Mouse (Mus musculus): ENCODE results near the gene Aff3. TPM values are rescaled to one million over a fixed set of nuclear protein-coding genes. Genes with fewer than 3 reads are reported as not detected.
A peak's percentile ranks its signal among the peaks of the same experiment; 100 is the strongest.

The Aff3 gene
- total and polyA plus RNA-seq, 2 experiments from 2014 or later = 23.1 to 55.6 TPM

DNA sequence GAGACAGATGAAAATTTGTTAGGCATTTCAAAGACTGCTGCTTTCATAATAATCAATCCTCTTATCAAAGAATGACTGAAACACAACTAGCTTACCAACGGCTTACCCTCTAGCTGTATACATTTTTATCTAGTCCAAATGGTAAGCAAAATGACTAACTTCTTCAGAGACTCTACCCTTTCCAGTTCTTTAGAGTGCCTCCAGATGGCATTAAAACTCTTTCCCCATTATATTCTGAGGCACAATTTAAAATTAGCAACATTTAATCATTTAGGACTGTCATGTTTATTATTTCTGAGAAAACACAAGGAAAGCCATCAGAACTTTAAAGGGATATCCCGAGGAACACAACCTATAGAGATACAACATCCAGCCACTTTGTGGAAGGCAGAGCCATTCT is 346.1 kb downstream of the Aff3 start:
- no peaks in the 10 kb centered on the region for H3K9me3 ChIP-seq (ENCODE audit: low read length)
- H3K9ac ChIP-seq (replicated peaks; ENCODE audit: low read length) = no peak overlapping the region
- no peaks in the 10 kb centered on the region for H3K36me3 ChIP-seq (ENCODE audit: insufficient read depth, low read length)
- peak; percentile 56 for TF ChIP-seq CTCF (IDR thresholded peaks at IDR 0.05; ENCODE audit: low read depth)
- ATAC-seq = no peak
- H3K4me2 ChIP-seq (ENCODE audit: low read depth, low read length) = no peak overlapping the region
- 92% methylated on average over 2 of the region's 2 CpGs for WGBS
- H3K4me1 ChIP-seq (ENCODE audit: insufficient read depth, low read length) = no peaks in the 10 kb centered on the region
- DNase-seq (ENCODE audit: low spot score) = no peak
- 0 out of 2 replicates have a peak, but pooled peaks cover 3% of the 10 kb centered on the region for H3K27me3 ChIP-seq (ENCODE audit: insufficient read depth, low read length)
- no peak overlapping the region for H3K27ac ChIP-seq
- no peak overlapping the region for H3K4me3 ChIP-seq (ENCODE audit: low read length)

DNA sequence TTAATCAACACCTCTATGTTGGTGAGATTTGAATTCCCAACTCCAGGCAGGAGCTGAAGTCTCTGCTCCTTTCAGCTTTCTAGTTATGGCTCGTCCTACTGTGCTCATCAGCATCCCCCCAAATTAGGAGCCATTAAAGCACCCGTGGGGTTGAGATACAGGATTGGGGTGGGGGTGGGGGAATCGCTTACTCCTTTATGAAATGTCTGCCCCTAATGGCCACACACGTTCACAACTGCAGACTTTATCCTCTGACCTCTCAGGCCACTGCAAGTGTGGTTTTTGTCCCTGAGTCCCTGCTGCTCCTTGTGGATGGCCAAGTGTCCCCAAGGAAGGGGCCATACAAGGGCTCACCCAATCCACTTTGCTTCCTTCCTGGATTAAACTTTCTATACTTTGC is 348.8 kb downstream of the Aff3 start:
- DNase-seq (ENCODE audit: low spot score) = no peak
- Histone ChIP-seq H3K27me3 (ENCODE audit: insufficient read depth, low read length) (no peaks in the 10 kb centered on the region), H3K27ac (no peak overlapping the region), H3K9ac (replicated peaks; ENCODE audit: low read length) (no peak overlapping the region), H3K4me1 (ENCODE audit: insufficient read depth, low read length) (no peaks in the 10 kb centered on the region), H3K9me3 (ENCODE audit: low read length) (no peaks in the 10 kb centered on the region), H3K36me3 (ENCODE audit: insufficient read depth, low read length) (no peaks in the 10 kb centered on the region), H3K4me3 (ENCODE audit: low read length) (no peak overlapping the region), H3K4me2 (ENCODE audit: low read depth, low read length) (no peak overlapping the region)
- 83% methylated on average over 4 of the region's 4 CpGs for WGBS
- no peak for TF ChIP-seq CTCF (IDR thresholded peaks at IDR 0.05; ENCODE audit: low read depth)
- no peak for ATAC-seq

DNA sequence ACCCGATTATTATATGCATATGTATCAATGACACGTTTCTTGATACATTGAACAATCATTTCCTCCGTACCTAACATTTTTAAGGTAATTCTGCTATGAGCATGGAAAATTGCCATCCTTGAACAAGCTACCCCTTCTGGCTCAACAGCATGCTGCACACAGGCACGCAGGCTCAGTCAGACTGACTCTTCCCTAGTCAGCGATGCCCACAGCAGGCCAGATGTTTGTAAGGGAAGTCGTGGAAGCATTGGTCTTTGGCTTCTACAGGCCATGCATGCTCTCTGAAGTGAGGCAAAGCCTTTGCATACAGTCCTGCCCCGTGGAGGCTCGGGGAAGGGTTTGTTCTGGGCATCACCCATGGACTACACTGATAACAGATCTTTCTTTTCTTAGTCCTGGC is 354.3 kb downstream of the Aff3 start:
- DNase-seq (ENCODE audit: low spot score) = no peak
- H3K9me3 ChIP-seq (ENCODE audit: low read length) = no peaks in the 10 kb centered on the region
- no peak overlapping the region for H3K4me2 ChIP-seq (ENCODE audit: low read depth, low read length)
- no peak overlapping the region for H3K27ac ChIP-seq
- H3K27me3 ChIP-seq (ENCODE audit: insufficient read depth, low read length) = no peaks in the 10 kb centered on the region
- WGBS = 85% methylated on average over 8 of the region's 8 CpGs
- no peak overlapping the region for H3K9ac ChIP-seq (replicated peaks; ENCODE audit: low read length)
- TF ChIP-seq CTCF (IDR thresholded peaks at IDR 0.05; ENCODE audit: low read depth) = no peak
- no peak overlapping the region for H3K4me3 ChIP-seq (ENCODE audit: low read length)
- H3K36me3 ChIP-seq (ENCODE audit: insufficient read depth, low read length) = no peaks in the 10 kb centered on the region
- peaks cover 13% of the 10 kb centered on the region for H3K4me1 ChIP-seq (ENCODE audit: insufficient read depth, low read length)
- no peak for ATAC-seq

DNA sequence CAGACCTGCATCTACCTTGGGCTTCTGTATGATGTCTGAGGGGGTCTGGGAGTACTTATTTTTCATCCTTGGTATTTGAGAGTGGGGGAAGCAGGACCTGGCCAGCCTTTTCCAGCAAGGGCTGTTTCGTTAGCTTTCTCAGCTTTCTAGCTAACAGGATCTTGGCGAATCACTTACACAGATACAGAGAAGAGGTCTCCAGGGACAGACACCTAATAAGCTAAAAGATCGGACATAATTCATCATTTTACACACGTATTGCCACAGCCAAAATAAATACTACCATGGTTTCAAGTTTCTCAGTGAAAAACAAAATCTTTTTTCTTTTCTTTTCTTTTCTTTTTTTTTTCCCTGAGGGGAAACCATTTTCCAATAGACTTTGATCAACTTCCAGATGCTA is 354.7 kb downstream of the Aff3 start:
- no peak overlapping the region for H3K27ac ChIP-seq
- peaks cover 13% of the 10 kb centered on the region for H3K4me1 ChIP-seq (ENCODE audit: insufficient read depth, low read length)
- H3K36me3 ChIP-seq (ENCODE audit: insufficient read depth, low read length) = no peaks in the 10 kb centered on the region
- no peak overlapping the region for H3K4me3 ChIP-seq (ENCODE audit: low read length)
- TF ChIP-seq CTCF (IDR thresholded peaks at IDR 0.05; ENCODE audit: low read depth) = no peak
- H3K27me3 ChIP-seq (ENCODE audit: insufficient read depth, low read length) = no peaks in the 10 kb centered on the region
- ATAC-seq = no peak
- H3K9me3 ChIP-seq (ENCODE audit: low read length) = no peaks in the 10 kb centered on the region
- 85% methylated on average over 4 of the region's 4 CpGs for WGBS
- DNase-seq (ENCODE audit: low spot score) = no peak
- H3K9ac ChIP-seq (replicated peaks; ENCODE audit: low read length) = no peak overlapping the region
- H3K4me2 ChIP-seq (ENCODE audit: low read depth, low read length) = no peak overlapping the region

DNA sequence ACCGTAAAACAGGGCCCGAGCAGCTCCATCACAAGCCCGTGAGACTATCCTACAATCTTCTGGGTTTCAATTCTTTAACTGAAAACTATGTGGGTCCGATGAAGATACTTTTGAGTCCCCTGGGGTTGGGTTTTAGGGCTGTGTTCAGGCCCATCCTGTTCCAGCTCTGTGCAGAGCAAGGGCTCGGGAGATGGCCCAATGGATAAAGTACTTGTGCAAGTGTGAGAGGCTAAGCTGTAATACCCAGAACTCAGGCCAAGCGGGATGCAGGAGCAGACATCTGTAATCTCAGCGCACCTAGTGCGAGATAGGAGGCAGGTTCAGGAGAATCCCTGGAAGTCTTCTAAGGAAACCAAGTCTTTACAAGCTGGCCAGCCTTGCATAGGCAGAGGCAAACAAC is 355.4 kb downstream of the Aff3 start:
- no peak for TF ChIP-seq CTCF (IDR thresholded peaks at IDR 0.05; ENCODE audit: low read depth)
- ATAC-seq = no peak
- 95% methylated on average over 8 of the region's 8 CpGs for WGBS

DNA sequence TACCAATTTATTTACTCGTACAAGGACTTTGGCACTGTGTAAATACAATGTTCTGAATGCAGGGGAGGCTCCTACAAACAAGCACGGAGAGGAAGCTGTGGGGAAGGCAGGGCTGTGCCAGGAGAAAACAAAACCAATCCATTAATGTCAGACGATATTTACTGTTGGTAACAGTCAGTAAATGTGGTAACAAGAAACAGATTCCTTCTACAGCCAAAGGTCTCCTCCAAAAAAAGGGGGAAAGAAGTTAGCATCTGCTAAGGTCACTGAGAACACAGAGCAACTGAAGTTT is 356.1 kb downstream of the Aff3 start:
- Histone ChIP-seq H3K27me3 (ENCODE audit: insufficient read depth, low read length) (no peaks in the 10 kb centered on the region), H3K9me3 (ENCODE audit: low read length) (no peaks in the 10 kb centered on the region), H3K27ac (peak overlapping the region; percentile 64; the same call in 1 of the 2 replicates), H3K4me1 (ENCODE audit: insufficient read depth, low read length) (peaks cover 13% of the 10 kb centered on the region), H3K4me2 (ENCODE audit: low read depth, low read length) (no peak overlapping the region), H3K36me3 (ENCODE audit: insufficient read depth, low read length) (no peaks in the 10 kb centered on the region), H3K4me3 (ENCODE audit: low read length) (no peak overlapping the region), H3K9ac (replicated peaks; ENCODE audit: low read length) (no peak overlapping the region)
- peak; percentile 25 for DNase-seq (ENCODE audit: low spot score)
- WGBS = 35% methylated on average over 3 of the region's 3 CpGs
- TF ChIP-seq CTCF (IDR thresholded peaks at IDR 0.05; ENCODE audit: low read depth) = no peak
- ATAC-seq = no peak; the same call in 1 of the 2 replicates

More for the DNA sequence above, 355.4 kb downstream of the Aff3 start:
- Histone ChIP-seq H3K4me3 (ENCODE audit: low read length) (no peak overlapping the region), H3K27me3 (ENCODE audit: insufficient read depth, low read length) (no peaks in the 10 kb centered on the region), H3K27ac (no peak overlapping the region), H3K9me3 (ENCODE audit: low read length) (no peaks in the 10 kb centered on the region), H3K4me2 (ENCODE audit: low read depth, low read length) (no peak overlapping the region), H3K9ac (replicated peaks; ENCODE audit: low read length) (no peak overlapping the region), H3K36me3 (ENCODE audit: insufficient read depth, low read length) (no peaks in the 10 kb centered on the region), H3K4me1 (ENCODE audit: insufficient read depth, low read length) (peaks cover 13% of the 10 kb centered on the region)
- no peak for DNase-seq (ENCODE audit: low spot score)

DNA sequence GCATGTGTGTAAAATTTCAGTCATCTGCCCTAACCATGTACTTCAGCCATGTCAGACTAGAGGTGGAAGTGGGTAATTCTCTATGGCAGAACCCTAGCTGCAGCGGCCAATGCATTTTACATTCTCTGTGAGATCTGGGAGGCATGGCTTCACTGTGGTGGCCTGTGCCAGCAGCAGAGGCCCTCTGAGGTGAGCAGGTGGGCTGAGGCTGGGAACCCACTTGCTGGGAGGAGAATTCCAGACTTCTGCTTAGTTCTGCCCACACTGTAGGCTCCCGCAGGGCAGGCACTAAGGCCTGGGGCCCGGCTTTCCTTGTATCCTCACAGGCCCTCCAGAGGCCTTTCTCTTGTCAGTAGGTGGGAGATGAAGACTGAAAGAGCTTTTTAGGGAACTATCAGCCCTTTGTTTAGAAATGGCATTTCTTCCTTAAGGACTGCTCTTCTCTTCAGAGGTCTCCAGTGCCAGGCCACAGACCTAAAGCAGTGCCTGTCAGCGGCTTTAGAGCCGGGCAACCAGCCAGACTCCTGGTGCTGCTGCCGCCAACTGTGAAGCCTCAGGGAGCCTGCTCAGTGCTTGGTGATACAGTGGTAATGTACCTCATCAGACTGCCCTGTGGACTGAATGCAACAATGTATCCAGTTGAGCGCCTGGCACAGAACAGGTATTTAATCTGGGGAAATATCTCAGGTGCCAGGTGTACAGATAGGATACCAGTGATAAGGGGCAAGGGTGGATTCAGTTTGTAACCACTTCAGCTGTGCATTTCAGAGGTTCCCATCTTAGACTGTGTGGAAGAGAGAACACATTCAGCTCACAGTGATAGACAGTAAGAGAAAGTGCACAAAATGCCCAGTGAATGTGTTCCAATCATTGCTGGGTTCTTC is 356.7 kb downstream of the Aff3 start:
- Histone ChIP-seq H3K9me3 (ENCODE audit: low read length) (no peaks in the 10 kb centered on the region), H3K4me1 (ENCODE audit: insufficient read depth, low read length) (peaks cover 13% of the 10 kb centered on the region), H3K27me3 (ENCODE audit: insufficient read depth, low read length) (no peaks in the 10 kb centered on the region), H3K27ac (peak overlapping the region; percentile 64; the same call in 1 of the 2 replicates), H3K9ac (replicated peaks; ENCODE audit: low read length) (no peak overlapping the region), H3K4me2 (ENCODE audit: low read depth, low read length) (no peak overlapping the region), H3K36me3 (ENCODE audit: insufficient read depth, low read length) (no peaks in the 10 kb centered on the region), H3K4me3 (ENCODE audit: low read length) (no peak overlapping the region)
- WGBS = 29% methylated on average over 7 of the region's 7 CpGs
- DNase-seq (ENCODE audit: low spot score) (peak; percentile 70), ATAC-seq (peak; percentile 85)
- TF ChIP-seq CTCF (IDR thresholded peaks at IDR 0.05; ENCODE audit: low read depth) = no peak

Measured in hindbrain, postnatal 0 days (tissue).